Mouse (Mus musculus) heart, embryonic 16.5 days (tissue): ENCODE results near the gene Bach2. TPM values are rescaled to one million over a fixed set of nuclear protein-coding genes. Genes with fewer than 3 reads are reported as not detected.

ENCODE experiments used
- ATAC-seq: fragments of 200-750 bp; cut with Nextera tagmentation; replicated peaks from 2 replicates; pipeline ENCODE4 v1.8.0; 2017; ENCODE audit warnings: moderate number of reproducible peaks; ENCODE audit not compliant: insufficient read depth, low FRiP score; ENCODE audit errors: extremely low read depth
- H3K27ac ChIP-seq: fragments of 300-500 bp; sonication (generic); 2 replicates; pipeline ENCODE4 v1.5.1; 2014; ENCODE audit warnings: mild to moderate bottlenecking, low read length, control low read depth, moderate library complexity
- H3K27me3 ChIP-seq: fragments of 300-500 bp; sonication (generic); 2 replicates; pipeline ENCODE4 v1.6.1; 2014; ENCODE audit warnings: low read length, mixed read lengths; ENCODE audit not compliant: control insufficient read depth, insufficient read depth
- H3K36me3 ChIP-seq: fragments of 300-500 bp; sonication (generic); 2 replicates; pipeline ENCODE4 v1.6.1; 2014; ENCODE audit not compliant: control insufficient read depth, insufficient read depth
- H3K4me1 ChIP-seq: fragments of 300-500 bp; sonication (generic); 2 replicates; pipeline ENCODE4 v1.6.1; 2014; ENCODE audit warnings: low read length, mixed read lengths; ENCODE audit not compliant: control insufficient read depth, insufficient read depth
- H3K4me2 ChIP-seq: fragments of 300-500 bp; sonication (generic); 2 replicates; pipeline ENCODE4 v1.6.1; 2014; ENCODE audit warnings: low read depth, mild to moderate bottlenecking, control low read depth, low read length
- H3K4me3 ChIP-seq: fragments of 300-500 bp; sonication (generic); 2 replicates; pipeline ENCODE4 v1.5.1; 2014; ENCODE audit warnings: mild to moderate bottlenecking, control low read depth, low read length
- H3K9ac ChIP-seq: fragments of 300-500 bp; sonication (generic); 2 replicates; pipeline ENCODE4 v1.6.1; 2014; ENCODE audit warnings: low read length, control low read depth
- H3K9me3 ChIP-seq: fragments of 300-500 bp; sonication (generic); replicated peaks from 2 replicates; pipeline ENCODE4 v1.6.1; 2016; ENCODE audit warnings: low read length; ENCODE audit not compliant: control insufficient read depth
- WGBS: fragments of 180-500 bp; shearing (Covaris S2); extraction: QIAGEN DNeasy Blood & Tissue Kit; methylation state at CpG from one replicate; pipeline ENCODE4 v1.1.7; 2014; 5-methylcytosine and 5-hydroxymethylcytosine counted together
- polyA plus RNA-seq: library from polyadenylated mRNA; unstranded; fragments of >200 nt; fragmentation: Nextera tagmentation; extraction: Ambion mirVana; gene quantifications from 2 replicates; pipeline ENCODE4 v1.2.1, GENCODE M21; 2015

The Bach2 gene
- polyA plus RNA-seq, 1 experiment from 2014 or later, result 5.0 TPM

- H3K27me3 ChIP-seq, result no peaks in the 10 kb centered on the region; the same call in 1 of the 2 replicates
- no peak for ATAC-seq
- no peak overlapping the region for H3K4me3 ChIP-seq
- no peaks in the 10 kb centered on the region for H3K36me3 ChIP-seq
- no peak overlapping the region for H3K9ac ChIP-seq
- H3K4me2 ChIP-seq, result no peak overlapping the region
- no peaks in the 10 kb centered on the region for H3K9me3 ChIP-seq
- peaks cover 4% of the 10 kb centered on the region for H3K4me1 ChIP-seq
- H3K27ac ChIP-seq, result no peak overlapping the region
- 82% methylated on average over 16 of the region's 16 CpGs for WGBS
These were observed 2.5 kb upstream of the Bach2 start for GRCm38 (mm10) chr4:32235920-32236705.

GRCm38 (mm10) chr4:32238921-32239748, 531 bp downstream of the Bach2 start:
- WGBS, result 1% methylated on average over 91 of the region's 100 CpGs
- Histone ChIP-seq H3K9me3 (no peaks in the 10 kb centered on the region), H3K27ac (peak overlapping the region; percentile 92), H3K4me3 (peak overlapping the region; percentile 98), H3K9ac (peak overlapping the region; percentile 97), H3K4me1 (peaks cover 17% of the 10 kb centered on the region), H3K4me2 (peak overlapping the region; percentile 91), H3K27me3 (no peaks in the 10 kb centered on the region; the same call in 1 of the 2 replicates), H3K36me3 (no peaks in the 10 kb centered on the region)
- ATAC-seq, result peak; percentile 68

GRCm38 (mm10) chr4:32239749-32240131, 1.1 kb downstream of the Bach2 start:
- H3K4me3 ChIP-seq, result peak overlapping the region; percentile 98
- peak overlapping the region; percentile 92 for H3K27ac ChIP-seq
- peak; percentile 56 for ATAC-seq
- no peaks in the 10 kb centered on the region for H3K9me3 ChIP-seq
- H3K27me3 ChIP-seq, result no peaks in the 10 kb centered on the region; the same call in 1 of the 2 replicates
- H3K9ac ChIP-seq, result peak overlapping the region; percentile 97
- H3K4me2 ChIP-seq, result peak overlapping the region; percentile 91
- peaks cover 20% of the 10 kb centered on the region for H3K4me1 ChIP-seq
- H3K36me3 ChIP-seq, result no peaks in the 10 kb centered on the region
- WGBS, result under 1% methylated on average over 26 of the region's 26 CpGs

- peaks cover 20% of the 10 kb centered on the region for H3K4me1 ChIP-seq
- no peaks in the 10 kb centered on the region for H3K9me3 ChIP-seq
- no peak for ATAC-seq
- no peaks in the 10 kb centered on the region for H3K36me3 ChIP-seq
- H3K27ac ChIP-seq, result no peak overlapping the region
- WGBS, result 35% methylated on average over 9 of the region's 9 CpGs
- peak overlapping the region; percentile 97 for H3K9ac ChIP-seq
- peak overlapping the region; percentile 91 for H3K4me2 ChIP-seq
- H3K27me3 ChIP-seq, result no peaks in the 10 kb centered on the region; the same call in 1 of the 2 replicates
- peak overlapping the region; percentile 98 for H3K4me3 ChIP-seq
These were observed 1.9 kb downstream of the Bach2 start for GRCm38 (mm10) chr4:32240457-32241030.

- no peaks in the 10 kb centered on the region for H3K36me3 ChIP-seq
- H3K27me3 ChIP-seq, result no peaks in the 10 kb centered on the region
- 73% methylated on average over 6 of the region's 6 CpGs for WGBS
- H3K4me1 ChIP-seq, result peaks cover 26% of the 10 kb centered on the region
- no peak overlapping the region for H3K9ac ChIP-seq
- no peaks in the 10 kb centered on the region for H3K9me3 ChIP-seq
- no peak overlapping the region for H3K4me3 ChIP-seq
- H3K4me2 ChIP-seq, result no peak overlapping the region
- no peak overlapping the region for H3K27ac ChIP-seq
- no peak for ATAC-seq
These were observed 2.9 kb downstream of the Bach2 start for GRCm38 (mm10) chr4:32241351-32241980.

GRCm38 (mm10) chr4:32242122-32242615, 3.6 kb downstream of the Bach2 start:
- Histone ChIP-seq H3K27ac (no peak overlapping the region), H3K4me3 (no peak overlapping the region), H3K9me3 (no peaks in the 10 kb centered on the region), H3K27me3 (no peaks in the 10 kb centered on the region), H3K4me2 (no peak overlapping the region), H3K9ac (no peak overlapping the region), H3K4me1 (peaks cover 33% of the 10 kb centered on the region), H3K36me3 (no peaks in the 10 kb centered on the region)
- ATAC-seq, result no peak
- WGBS, result 67% methylated on average over 6 of the region's 6 CpGs

GRCm38 (mm10) chr4:32243458-32243857, 4.9 kb downstream of the Bach2 start:
- 34% methylated on average over 10 of the region's 10 CpGs for WGBS

GRCm38 (mm10) chr4:32244092-32244745, 5.6 kb downstream of the Bach2 start:
- ATAC-seq, result no peak; the same call in 1 of the 2 replicates
- WGBS, result 45% methylated on average over 18 of the region's 18 CpGs

More at GRCm38 (mm10) chr4:32243458-32243857, 4.9 kb downstream of the Bach2 start:
- Histone ChIP-seq H3K27me3 (no peaks in the 10 kb centered on the region), H3K4me3 (no peak overlapping the region), H3K9me3 (no peaks in the 10 kb centered on the region), H3K4me1 (peaks cover 43% of the 10 kb centered on the region), H3K9ac (peak overlapping the region; percentile 37; the same call in 1 of the 2 replicates), H3K4me2 (peak overlapping the region; percentile 44), H3K36me3 (no peaks in the 10 kb centered on the region), H3K27ac (peak overlapping the region; percentile 78)
- ATAC-seq, result no peak

More at GRCm38 (mm10) chr4:32244092-32244745, 5.6 kb downstream of the Bach2 start:
- Histone ChIP-seq H3K4me3 (no peak overlapping the region), H3K4me2 (peak overlapping the region; percentile 22), H3K9me3 (no peaks in the 10 kb centered on the region), H3K9ac (peak overlapping the region; percentile 7), H3K4me1 (peaks cover 50% of the 10 kb centered on the region), H3K27me3 (no peaks in the 10 kb centered on the region), H3K36me3 (no peaks in the 10 kb centered on the region), H3K27ac (peak overlapping the region; percentile 66)
